Mouse (Mus musculus) cerebellum, adult 2 months (tissue): ENCODE measurements around the gene Gm21870. TPM values are rescaled to one million over a fixed set of nuclear protein-coding genes. Genes with fewer than 3 reads are reported as not detected.
"Not testable (repeated sequence)": the region's sequence is repeated elsewhere in the genome, so short reads cannot be mapped to it uniquely, and the experiment has no call there.

Source experiments
- DNase-seq, 2 experiments: peaks; one replicate each; pipeline ENCODE4 v3.0.0; 2021
- H3K27ac ChIP-seq: fragments of 200-500 bp; 2 replicates; pipeline ENCODE4 v1.5.1; 2012; ENCODE audit warnings: low read length, control low read depth, inconsistent platforms; ENCODE audit not compliant: insufficient read depth
- H3K27me3 ChIP-seq: fragments of 200-500 bp; 2 replicates; pipeline ENCODE4 v1.6.1; 2012; ENCODE audit warnings: inconsistent platforms, mild to moderate bottlenecking, low read length, moderate library complexity; ENCODE audit not compliant: control insufficient read depth, insufficient read depth
- H3K4me1 ChIP-seq: fragments of 200-500 bp; 2 replicates; pipeline ENCODE4 v1.6.1; 2011; ENCODE audit warnings: low read length; ENCODE audit not compliant: control insufficient read depth, insufficient read depth
- H3K4me3 ChIP-seq: fragments of 200-500 bp; replicated peaks from 2 replicates; pipeline ENCODE3; 2011; ENCODE audit warnings: mild to moderate bottlenecking, low read depth, low read length, control low read depth; ENCODE audit not compliant: insufficient read depth
- WGBS: fragments of 180-500 bp; shearing (Covaris S2); methylation state at CpG from one replicate; pipeline ENCODE4 v1.1.7; 2018; 5-methylcytosine and 5-hydroxymethylcytosine counted together
- polyA plus RNA-seq: library from polyadenylated mRNA; depleted of rRNA; stranded (reverse); fragments of >200 nt; gene quantifications from 2 replicates; pipeline ENCODE4 v1.2.3, GENCODE M21; 2012; rRNA removed

Gm21870 gene
- polyA plus RNA-seq, result not detected in 2 replicates

GRCm38 (mm10) chrX:33986716-33987115 is at the start of gene Gm21870:
TSS of gene Gm21870 (minus strand) at chrX:33986816.
- H3K4me3 ChIP-seq, H3K27ac ChIP-seq, H3K27me3 ChIP-seq, DNase-seq, H3K4me1 ChIP-seq: not testable (repeated sequence)

- not testable (repeated sequence) for H3K4me1 ChIP-seq, DNase-seq, H3K27me3 ChIP-seq, H3K27ac ChIP-seq, H3K4me3 ChIP-seq
- WGBS, result 60% methylated on average over 1 of the region's 4 CpGs
These were observed 30.2 kb downstream of the Gm21870 start, which contains the start of gene Btbd35f6 for GRCm38 (mm10) chrX:33956440-33956839. TSS of gene Btbd35f6 (minus strand) at chrX:33956540.

Other genes with a start within 250 kb of the Gm21870 start
- gene Btbd35f6, start 30.3 kb downstream of the Gm21870 start, polyA plus RNA-seq, result not detected in 2 replicates
- gene Btbd35f9, start 174.7 kb upstream of the Gm21870 start, polyA plus RNA-seq, result not detected in 2 replicates